ENCODE assay signal across 22 mouse cellular contexts in the genomic region with DNA sequence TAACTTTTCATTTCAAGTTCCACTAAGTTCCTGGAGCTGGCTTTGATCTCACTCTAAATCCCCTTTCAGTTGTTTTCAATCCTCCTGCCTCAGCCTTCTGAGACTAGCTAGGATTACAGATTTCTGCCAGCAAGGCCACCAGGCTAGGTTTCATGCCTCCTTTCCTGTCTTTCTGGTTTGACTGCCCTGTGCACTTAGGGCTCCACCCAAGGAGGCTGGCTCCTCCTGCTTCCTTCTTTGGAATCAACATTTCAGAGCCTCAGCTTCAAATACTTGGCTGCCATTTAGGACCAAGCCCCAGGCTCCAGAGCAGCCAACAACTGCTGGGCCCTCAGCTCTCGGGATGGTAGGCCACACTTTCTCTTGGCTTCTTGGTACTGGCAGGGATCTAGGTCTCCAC. TPM values are rescaled to one million over a fixed set of nuclear protein-coding genes. Genes with fewer than 3 reads are reported as not detected.
DNase-seq lines count a peak whose midpoint lies in the region; ATAC-seq and TF ChIP-seq lines count a peak whose summit lies in the region.
"Had no signal": no experiment of that assay in that cellular context is flagged by ENCODE, and none has a peak within 500 bp of the region (broad histone marks: within the 10 kb centered on the region; RNA-seq: fewer than 3 reads in every experiment).

No protein-coding gene starts in this region.

- H3K4me3 ChIP-seq in intestine, embryonic 15.5 days (replicated peaks), result no peak overlapping the region
- no peak overlapping the region for H3K4me3 ChIP-seq in intestine, postnatal 0 days (ENCODE audit: low read depth, low read length)
- H3K4me3 ChIP-seq in lung, postnatal 0 days (ENCODE audit: low read depth, low read length), result no peak overlapping the region
- H3K4me3 ChIP-seq: embryonic facial prominence, embryonic 12.5 days; heart, adult 2 months; heart, embryonic 15.5 days; hindbrain, embryonic 10.5 days; kidney, embryonic 15.5 days; left cerebral cortex, adult 2 months; limb, embryonic 12.5 days had no signal

- no peak overlapping the region for H3K9ac ChIP-seq in intestine, embryonic 15.5 days
- H3K9ac ChIP-seq in intestine, postnatal 0 days (ENCODE audit: low read depth, low read length), result no peak overlapping the region
- no peak overlapping the region for H3K9ac ChIP-seq in lung, postnatal 0 days (replicated peaks; ENCODE audit: low read depth)
- H3K9ac ChIP-seq: embryonic facial prominence, embryonic 12.5 days; forebrain, postnatal 0 days; heart, embryonic 15.5 days; kidney, embryonic 15.5 days; limb, embryonic 12.5 days; liver, embryonic 14.5 days had no signal

- no peak overlapping the region for H3K27ac ChIP-seq in intestine, embryonic 15.5 days
- H3K27ac ChIP-seq in intestine, postnatal 0 days (ENCODE audit: low read depth, low read length), result no peak overlapping the region
- 0 out of 2 replicates have a peak overlapping the region, but pooled peaks have one; percentile 9 for H3K27ac ChIP-seq in lung, postnatal 0 days (ENCODE audit: low read length)
- H3K27ac ChIP-seq: embryonic facial prominence, embryonic 12.5 days; heart, adult 2 months; heart, embryonic 15.5 days; hindbrain, embryonic 10.5 days; kidney, embryonic 15.5 days; left cerebral cortex, adult 2 months; limb, embryonic 12.5 days; liver, embryonic 14.5 days had no signal

- 69% methylated on average over 1 of the region's 1 CpGs for WGBS in intestine, embryonic 15.5 days
- WGBS in intestine, postnatal 0 days, result 61% methylated on average over 1 of the region's 1 CpGs
- WGBS in lung, postnatal 0 days, result 57% methylated on average over 1 of the region's 1 CpGs

- peak; percentile 60; the same call in 1 of the 2 replicates for ATAC-seq in intestine, embryonic 15.5 days
- no peak for ATAC-seq in intestine, postnatal 0 days
- ATAC-seq in lung, postnatal 0 days, result peak; percentile 70
- ATAC-seq in CD4-positive, CD25-positive, alpha-beta regulatory T cell, adult 4 months, result no peak
- ATAC-seq: forebrain, postnatal 0 days; inflammation-experienced regulatory T-cells, adult 6 months had no signal

- H3K9me3 ChIP-seq in intestine, embryonic 15.5 days, result no peaks in the 10 kb centered on the region
- H3K9me3 ChIP-seq in intestine, postnatal 0 days (ENCODE audit: control insufficient read depth), result no peaks in the 10 kb centered on the region
- no peaks in the 10 kb centered on the region for H3K9me3 ChIP-seq in lung, postnatal 0 days (ENCODE audit: low read length)
- H3K9me3 ChIP-seq: embryonic facial prominence, embryonic 12.5 days; heart, embryonic 15.5 days; kidney, embryonic 15.5 days had no signal

- no peaks in the 10 kb centered on the region for H3K27me3 ChIP-seq in intestine, embryonic 15.5 days (replicated peaks)
- no peaks in the 10 kb centered on the region for H3K27me3 ChIP-seq in intestine, postnatal 0 days (replicated peaks; ENCODE audit: control insufficient read depth, insufficient read depth, low read length)
- H3K27me3 ChIP-seq in lung, postnatal 0 days (replicated peaks; ENCODE audit: insufficient read depth, low read length), result no peaks in the 10 kb centered on the region
- H3K27me3 ChIP-seq: embryonic facial prominence, embryonic 12.5 days; heart, embryonic 15.5 days; kidney, embryonic 15.5 days; limb, embryonic 12.5 days had no signal

- no peak overlapping the region for H3K4me2 ChIP-seq in intestine, embryonic 15.5 days (replicated peaks)
- H3K4me2 ChIP-seq in intestine, postnatal 0 days (replicated peaks; ENCODE audit: low read depth), result no peak overlapping the region
- no peak overlapping the region for H3K4me2 ChIP-seq in lung, postnatal 0 days (replicated peaks; ENCODE audit: low read depth, low read length)
- H3K4me2 ChIP-seq: embryonic facial prominence, embryonic 12.5 days; heart, embryonic 15.5 days; kidney, embryonic 15.5 days; limb, embryonic 12.5 days had no signal

- DNase-seq in urinary bladder, postnatal 36 days (ENCODE audit: low spot score in 2 of 2), result peak; percentile 22 to 23
- DNase-seq in urinary bladder, postnatal 10 days (ENCODE audit: low spot score), result no peak
- peak; percentile 65 for DNase-seq in lung, postnatal 0 days (ENCODE audit: low spot score)
- no peak for DNase-seq in embryo, embryonic 10.5 days (ENCODE audit: low spot score)
- DNase-seq in kidney, postnatal 14 days, result no peak
- DNase-seq: adrenal gland, adult 2 months; cerebellum, adult 11-12 months; forebrain, postnatal 0 days; heart, adult 2 months; midbrain, embryonic 14.5 days; right cerebral cortex, adult 18-20 months had no signal

- TF ChIP-seq EP300 in lung, postnatal 0 days (IDR thresholded peaks at IDR 0.05), result no peak

- TF ChIP-seq CTCF in intestine, postnatal 0 days (IDR thresholded peaks at IDR 0.05; ENCODE audit: low read depth), result no peak
- no peak for TF ChIP-seq CTCF in lung, postnatal 0 days (IDR thresholded peaks at IDR 0.05)

- no peaks in the 10 kb centered on the region for H3K36me3 ChIP-seq in intestine, embryonic 15.5 days
- H3K36me3 ChIP-seq in intestine, postnatal 0 days (ENCODE audit: control insufficient read depth, insufficient read depth), result 0 out of 2 replicates have a peak, but pooled peaks cover 6% of the 10 kb centered on the region
- 0 out of 2 replicates have a peak, but pooled peaks cover 7% of the 10 kb centered on the region for H3K36me3 ChIP-seq in lung, postnatal 0 days (ENCODE audit: insufficient read depth, low read length)
- H3K36me3 ChIP-seq: heart, embryonic 15.5 days had no signal

- H3K4me1 ChIP-seq in intestine, embryonic 15.5 days (replicated peaks), result no peaks in the 10 kb centered on the region
- no peaks in the 10 kb centered on the region for H3K4me1 ChIP-seq in intestine, postnatal 0 days (replicated peaks; ENCODE audit: control insufficient read depth, insufficient read depth, low read length)
- H3K4me1 ChIP-seq in lung, postnatal 0 days (ENCODE audit: insufficient read depth, low read depth, low read length), result no peaks in the 10 kb centered on the region; the same call in 1 of the 2 replicates
- H3K4me1 ChIP-seq: embryonic facial prominence, embryonic 12.5 days; heart, embryonic 15.5 days; kidney, embryonic 15.5 days; limb, embryonic 12.5 days had no signal

RNA-seq across cellular contexts. Expression of a gene that starts 2.5 kb away (rescaled TPM):
- polyA plus RNA-seq in intestine, embryonic 15.5 days (2015; fragmentation: Nextera tagmentation; extraction: Ambion mirVana), result 0.35 and 0.54 TPM in 2 replicates
- 0.10 and 0.24 TPM in 2 replicates for polyA plus RNA-seq in intestine, postnatal 0 days (2015; fragmentation: Nextera tagmentation; extraction: Ambion mirVana)
- polyA plus RNA-seq in lung, postnatal 0 days (2015; fragmentation: Nextera tagmentation; extraction: Ambion mirVana), result 0.27 and 0.31 TPM in 2 replicates
- under 1 TPM in 1 of 2 experiments, not detected in 1; 0.28 TPM for polyA plus RNA-seq in CD4-positive, CD25-positive, alpha-beta regulatory T cell, adult 4 months (2017; shearing (Covaris generic))

RNA-seq across cellular contexts. Expression of a gene that starts 21.5 kb away (rescaled TPM):
- 2.7 and 3.2 TPM in 2 replicates for polyA plus RNA-seq in intestine, embryonic 15.5 days (2015; fragmentation: Nextera tagmentation; extraction: Ambion mirVana)
- polyA plus RNA-seq in intestine, postnatal 0 days (2015; fragmentation: Nextera tagmentation; extraction: Ambion mirVana), result 1.3 and 1.4 TPM in 2 replicates
- polyA plus RNA-seq in lung, postnatal 0 days (2015; fragmentation: Nextera tagmentation; extraction: Ambion mirVana), result 73.2 and 75.2 TPM in 2 replicates
- under 1 TPM; 0.22 to 0.62 TPM for polyA plus RNA-seq in CD4-positive, CD25-positive, alpha-beta regulatory T cell, adult 4 months (2017; shearing (Covaris generic))

RNA-seq across cellular contexts. Expression of a gene that starts 32.4 kb away (rescaled TPM):
- polyA plus RNA-seq in intestine, embryonic 15.5 days (2015; fragmentation: Nextera tagmentation; extraction: Ambion mirVana), result 64.5 and 65.0 TPM in 2 replicates
- polyA plus RNA-seq in intestine, postnatal 0 days (2015; fragmentation: Nextera tagmentation; extraction: Ambion mirVana), result 45.8 and 48.7 TPM in 2 replicates
- 92.4 and 94.5 TPM in 2 replicates for polyA plus RNA-seq in lung, postnatal 0 days (2015; fragmentation: Nextera tagmentation; extraction: Ambion mirVana)
- 100 to 1,000 TPM; 191 to 306 TPM for polyA plus RNA-seq in CD4-positive, CD25-positive, alpha-beta regulatory T cell, adult 4 months (2017; shearing (Covaris generic))

RNA-seq across cellular contexts. Expression of a gene that starts 32.4 kb away (rescaled TPM):
- 21.7 and 24.1 TPM in 2 replicates for polyA plus RNA-seq in intestine, embryonic 15.5 days (2015; fragmentation: Nextera tagmentation; extraction: Ambion mirVana)
- 9.0 and 10.2 TPM in 2 replicates for polyA plus RNA-seq in intestine, postnatal 0 days (2015; fragmentation: Nextera tagmentation; extraction: Ambion mirVana)
- 10.5 and 12.3 TPM in 2 replicates for polyA plus RNA-seq in lung, postnatal 0 days (2015; fragmentation: Nextera tagmentation; extraction: Ambion mirVana)
- 10 to 100 TPM; 15.0 to 25.3 TPM for polyA plus RNA-seq in CD4-positive, CD25-positive, alpha-beta regulatory T cell, adult 4 months (2017; shearing (Covaris generic))

RNA-seq across cellular contexts. Expression of a gene that starts 33.9 kb away (rescaled TPM):
- polyA plus RNA-seq in intestine, embryonic 15.5 days (2015; fragmentation: Nextera tagmentation; extraction: Ambion mirVana), result 36.0 and 39.0 TPM in 2 replicates
- polyA plus RNA-seq in intestine, postnatal 0 days (2015; fragmentation: Nextera tagmentation; extraction: Ambion mirVana), result 42.7 and 43.1 TPM in 2 replicates
- 79.4 and 79.6 TPM in 2 replicates for polyA plus RNA-seq in lung, postnatal 0 days (2015; fragmentation: Nextera tagmentation; extraction: Ambion mirVana)
- 10 to 100 TPM; 46.0 to 51.9 TPM for polyA plus RNA-seq in CD4-positive, CD25-positive, alpha-beta regulatory T cell, adult 4 months (2017; shearing (Covaris generic))

Comparison
In these comparisons a context has a peak if more than half of its experiments do, and no peak if none do; other contexts are left out.
1. ATAC-seq: peak in intestine, embryonic 15.5 days (single experiment) and lung, postnatal 0 days (single experiment); none in intestine, postnatal 0 days (single experiment) and CD4-positive, CD25-positive, alpha-beta regulatory T cell, adult 4 months (single experiment).
2. DNase-seq: peak in urinary bladder, postnatal 36 days (2 of 2) and lung, postnatal 0 days (single experiment); none in urinary bladder, postnatal 10 days (single experiment), embryo, embryonic 10.5 days (single experiment) and kidney, postnatal 14 days (single experiment).
3. RNA of a gene that starts 21.5 kb away (polyA plus RNA-seq): 73.2 to 75.2 TPM in lung, postnatal 0 days; 2.7 to 3.2 TPM in intestine, embryonic 15.5 days, 1.3 to 1.4 TPM in intestine, postnatal 0 days and 0.22 to 0.62 TPM in CD4-positive, CD25-positive, alpha-beta regulatory T cell, adult 4 months; every median in the first group is over 10 times any median in the second.